Mouse (Mus musculus): Measurements from ENCODE around the gene Nop9.

Gene Nop9

DNA sequence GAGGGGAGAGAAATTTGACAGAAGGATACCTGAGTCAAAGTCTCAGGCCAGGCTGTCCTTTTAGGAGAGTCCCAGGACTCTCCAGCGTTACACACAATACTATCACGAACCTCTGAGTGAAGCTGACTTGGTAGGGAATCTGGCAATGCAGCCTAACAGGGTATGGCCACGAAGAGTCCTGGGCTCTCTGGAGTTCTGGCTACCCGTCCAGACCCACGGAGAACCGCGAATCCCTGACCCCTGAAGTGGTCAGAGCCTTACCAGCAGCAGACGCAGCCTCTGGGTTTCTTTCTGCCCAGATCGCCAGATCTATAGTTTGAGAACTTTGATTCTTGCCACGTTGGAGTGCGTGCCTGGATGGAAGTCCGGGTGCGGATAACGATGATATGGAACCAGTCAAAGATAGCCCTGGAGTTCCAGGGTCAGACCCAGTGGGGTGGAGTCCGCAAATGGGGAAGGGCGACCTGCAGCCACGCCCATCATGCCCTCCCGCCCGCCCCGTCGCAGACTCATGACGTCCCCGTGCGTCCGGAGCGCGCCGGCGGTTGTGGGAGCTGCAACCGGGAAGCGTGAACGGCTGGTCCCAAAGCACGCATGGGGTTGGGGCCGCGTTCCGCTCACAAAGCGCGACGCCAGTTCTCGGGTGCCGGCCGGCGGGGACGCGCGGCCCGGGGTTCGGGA, at the start of gene Nop9, which contains the start of gene Dhrs1:
Nop9 (plus strand) TSS at position 514 of the 681 bp plus-strand sequence.
Dhrs1 (minus strand) TSS at position 511 of the 681 bp plus-strand sequence.
- DNase-seq = peak; percentile 89

DNA sequence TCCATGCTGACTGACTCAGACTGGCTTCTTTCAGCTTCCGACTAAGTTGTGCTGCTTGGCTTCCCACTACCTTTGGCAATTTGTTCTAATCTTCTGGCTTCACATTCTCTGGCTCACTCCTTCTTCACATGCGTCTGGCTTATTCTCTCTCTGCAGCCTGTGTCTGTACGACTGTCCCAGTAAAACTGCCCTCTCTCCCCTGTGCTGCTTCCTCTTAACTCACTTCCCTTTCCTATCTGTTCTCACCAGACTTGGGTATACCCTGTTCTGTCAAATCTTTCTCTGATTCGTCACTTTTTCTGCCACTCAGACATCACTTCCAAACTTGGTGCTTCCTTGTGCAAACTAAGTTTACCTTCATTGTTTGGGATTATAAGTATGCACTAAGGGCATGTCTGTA, 48.3 kb upstream of the Nop9 start:
- no peak for DNase-seq

DNA sequence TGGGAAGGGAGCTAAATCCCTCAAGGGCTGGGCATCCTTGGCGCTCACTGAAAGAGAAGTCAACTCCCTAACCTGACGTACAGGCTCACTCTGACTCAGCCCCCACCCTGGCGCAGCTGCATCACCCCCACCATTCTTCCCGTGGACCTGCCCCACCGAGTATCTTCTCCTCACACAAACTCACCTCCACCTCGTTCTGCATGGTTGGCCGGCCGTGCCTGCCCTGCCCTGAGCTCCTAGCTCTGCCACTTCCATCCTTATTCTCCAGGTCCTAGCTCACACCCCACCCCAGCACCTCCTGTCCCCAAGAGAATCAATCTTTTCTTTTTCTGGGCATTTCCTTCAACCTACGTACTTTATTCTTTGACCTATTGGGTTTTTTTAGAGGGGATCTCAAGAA, 44.4 kb upstream of the Nop9 start:
- no peak for DNase-seq

DNA sequence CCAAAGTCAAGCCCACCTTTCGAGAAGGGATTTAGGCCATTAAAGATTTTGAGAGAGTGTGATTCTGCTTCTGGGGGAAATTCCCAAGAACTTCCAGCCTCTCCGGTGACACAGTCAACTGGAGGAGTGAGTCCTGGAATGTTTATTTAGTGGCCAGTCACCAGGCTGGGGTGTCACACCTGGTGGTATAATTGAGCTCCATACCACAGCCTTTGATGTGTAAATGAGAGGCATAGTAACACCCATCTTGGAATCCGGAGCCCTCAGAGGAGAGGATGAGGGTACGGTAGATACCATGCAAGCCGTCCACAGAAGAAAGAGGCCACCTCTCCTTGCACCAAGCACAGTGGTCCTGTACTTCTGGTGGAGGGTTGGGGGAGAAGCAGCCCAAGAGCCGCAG, 42.7 kb upstream of the Nop9 start:
- DNase-seq = no peak

DNA sequence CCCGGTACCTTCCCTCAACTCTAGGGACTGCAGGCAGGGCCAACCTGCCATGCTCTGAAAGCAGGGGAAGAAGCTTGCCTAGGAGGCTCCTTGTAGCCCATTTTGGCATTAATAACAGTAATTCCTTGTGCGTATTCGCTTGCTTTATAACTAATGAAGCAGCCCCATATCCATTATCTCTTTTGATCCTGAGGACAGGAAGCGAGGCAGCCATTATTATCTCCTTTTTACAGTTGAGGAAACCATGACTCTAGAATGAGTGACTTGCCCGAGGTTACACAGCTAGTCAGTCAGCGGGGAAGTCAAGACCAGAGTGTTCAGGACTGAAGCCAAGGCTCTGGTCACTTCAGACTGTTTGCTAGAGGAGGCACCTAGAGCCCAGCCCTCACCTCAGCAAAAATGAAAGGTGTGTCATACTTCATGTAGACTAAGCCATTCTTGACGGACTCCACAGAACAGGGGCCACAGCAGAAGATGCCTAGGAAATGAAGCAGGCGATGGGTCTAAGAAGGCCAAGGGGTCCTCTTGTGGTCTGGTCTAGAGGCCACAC, 39.4 kb upstream of the Nop9 start:
- no peak for DNase-seq

DNA sequence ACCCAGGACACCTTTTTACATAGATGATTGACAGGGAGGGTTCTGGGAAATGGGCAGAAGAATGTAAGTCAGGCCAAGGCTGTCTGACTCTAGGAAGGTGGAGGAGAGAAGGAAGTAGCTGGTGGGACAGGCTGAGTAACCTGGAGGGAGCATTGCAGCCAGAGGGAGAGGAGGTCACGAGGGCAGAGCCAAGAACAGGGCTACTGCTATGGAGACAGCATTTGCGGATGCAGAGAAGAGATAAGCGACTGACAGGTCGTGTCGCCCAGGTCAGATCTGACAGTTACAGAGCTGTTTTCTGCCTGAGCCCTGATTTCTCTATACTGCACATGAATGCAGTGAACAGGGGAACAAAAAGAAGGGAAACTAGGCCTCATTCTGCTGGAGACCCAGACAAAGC, 38.1 kb upstream of the Nop9 start:
- DNase-seq = no peak

DNA sequence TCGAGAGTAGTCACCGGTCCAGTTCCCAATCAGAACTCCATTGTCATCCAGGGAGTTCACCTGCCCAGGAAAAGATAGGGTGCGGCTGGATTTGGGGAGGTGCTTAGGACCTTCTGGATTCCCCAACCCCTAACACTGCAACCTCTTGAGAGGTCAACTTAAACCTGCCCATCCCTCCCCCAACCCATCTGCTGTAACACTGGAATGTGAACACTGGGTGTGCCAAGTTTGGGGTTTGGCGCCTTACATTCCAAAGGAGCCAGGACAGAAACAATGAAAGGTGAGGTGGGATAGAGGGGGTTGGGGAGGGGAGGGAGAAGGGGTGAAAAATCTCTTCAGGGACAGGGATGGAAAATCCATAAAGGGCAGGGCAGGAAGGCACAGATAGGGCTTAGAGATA, 36.0 kb upstream of the Nop9 start:
- no peak for DNase-seq

DNA sequence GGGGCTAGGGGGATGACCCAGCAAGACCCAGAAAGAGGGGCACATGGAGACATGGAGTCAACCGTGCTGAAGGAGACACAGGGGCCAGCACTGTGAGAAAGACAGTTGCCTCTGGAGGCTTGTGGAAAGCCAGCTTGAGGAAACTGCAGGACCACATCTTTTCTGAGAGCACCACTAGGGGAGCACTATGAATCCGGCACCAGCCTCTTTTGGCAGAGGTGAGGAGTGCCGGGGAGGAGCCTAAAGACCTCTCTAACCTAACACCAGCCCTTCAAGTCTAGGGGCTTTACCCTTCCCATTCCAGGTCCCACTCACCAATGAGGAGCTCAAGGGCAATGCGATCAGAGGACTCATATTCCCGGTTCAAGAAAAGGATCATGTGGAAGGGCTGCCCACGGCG, 33.7 kb upstream of the Nop9 start:
- peak; percentile 15 for DNase-seq

DNA sequence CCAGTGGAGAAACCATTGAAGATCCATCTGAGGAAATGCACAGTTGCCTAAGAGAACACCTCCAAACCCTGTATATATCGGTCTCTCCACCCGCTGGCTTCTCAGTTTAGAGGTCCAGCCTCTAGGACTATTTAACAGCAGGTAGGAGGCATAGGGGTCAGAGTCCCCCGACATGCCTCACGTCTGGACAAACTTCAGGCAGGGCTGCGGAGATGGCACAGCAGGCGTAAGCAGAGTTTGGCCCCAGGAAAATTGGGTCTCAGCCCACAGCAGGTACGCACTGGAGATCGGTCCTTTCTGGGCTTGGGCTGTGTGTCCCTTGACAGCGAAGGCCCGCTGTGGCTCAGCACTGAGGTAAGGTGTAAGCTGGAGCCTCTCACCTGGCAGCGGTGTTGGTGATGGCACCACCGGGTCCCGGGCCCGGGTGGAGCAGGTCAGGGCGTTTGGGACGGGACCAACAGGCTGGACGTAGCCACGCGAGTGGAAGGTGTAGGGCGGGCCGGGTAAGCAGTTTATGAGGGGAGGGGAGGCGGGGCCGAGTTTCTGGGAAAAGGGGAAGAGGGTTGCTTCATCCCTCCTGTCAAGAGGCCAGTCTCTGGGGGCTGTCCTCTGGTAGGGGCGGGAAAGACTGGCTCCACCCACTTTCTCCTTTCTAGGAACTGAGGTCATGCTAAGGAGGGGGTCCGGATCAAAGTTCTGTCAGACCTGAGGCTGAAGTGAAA, 32.3 kb upstream of the Nop9 start:
- DNase-seq = peak; percentile 74

DNA sequence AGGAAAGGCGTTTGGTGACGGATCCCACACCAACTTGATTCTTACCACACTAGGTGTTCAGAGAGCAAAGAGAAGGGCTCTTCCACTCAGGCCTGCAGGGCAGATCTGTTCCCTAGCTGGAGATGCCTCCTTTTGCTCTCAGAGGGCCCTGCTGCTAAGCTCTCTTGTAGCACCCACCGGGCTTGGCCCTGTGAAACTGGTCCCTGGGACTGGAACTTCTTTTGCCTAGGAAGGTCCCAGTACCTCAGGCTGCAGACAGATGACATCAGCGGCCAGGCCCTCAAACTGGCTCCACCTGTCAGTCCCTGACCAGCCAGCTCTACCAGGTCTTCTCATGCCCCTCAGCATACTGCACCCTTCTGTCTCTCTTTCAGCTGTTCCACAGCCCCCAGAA, 31.8 kb upstream of the Nop9 start, which contains the start of gene Tgm1:
Tgm1 (minus strand) TSS at position 198 of the 394 bp plus-strand sequence.
- no peak for DNase-seq

DNA sequence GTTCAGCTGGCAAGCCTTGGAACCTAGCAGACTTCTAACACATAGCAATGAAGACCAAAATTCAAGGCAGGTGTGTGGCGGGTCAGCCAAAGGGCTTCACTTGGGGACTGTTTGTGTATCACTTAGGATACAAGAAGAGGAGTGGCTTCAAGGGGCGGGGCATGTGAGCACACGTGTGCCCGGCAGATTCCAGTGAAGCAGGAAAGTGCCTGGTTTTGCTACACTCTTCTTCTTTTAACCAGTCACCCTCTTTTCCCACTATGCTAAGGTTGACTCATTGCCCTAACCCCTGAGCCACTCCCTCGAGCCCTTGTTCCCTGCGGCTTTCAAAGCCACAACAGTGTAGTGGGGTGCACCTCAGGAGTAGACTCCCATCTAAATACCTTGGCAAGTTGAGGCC, 30.6 kb upstream of the Nop9 start:
- peak; percentile 18 for DNase-seq

DNA sequence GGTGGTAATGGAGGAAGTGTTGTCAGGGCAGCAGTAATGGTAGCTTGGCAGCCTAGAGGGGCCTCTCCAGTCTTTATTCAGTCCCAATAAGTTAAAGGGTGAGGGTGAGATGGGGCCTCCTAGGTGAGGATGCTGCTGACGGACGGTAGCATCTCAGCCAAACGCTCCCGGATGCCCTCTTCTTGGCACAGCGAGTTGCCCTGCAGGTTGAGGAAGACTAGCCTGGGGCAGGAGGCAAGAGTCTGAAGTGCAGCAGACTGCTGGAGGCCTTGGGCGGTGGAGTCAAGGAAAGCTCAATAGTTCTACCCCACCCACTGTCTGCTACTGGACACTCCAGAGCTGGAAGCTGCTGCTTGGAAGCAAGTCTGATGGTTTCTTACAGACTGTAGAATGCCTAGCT, 29.2 kb upstream of the Nop9 start:
- DNase-seq = peak; percentile 35

DNA sequence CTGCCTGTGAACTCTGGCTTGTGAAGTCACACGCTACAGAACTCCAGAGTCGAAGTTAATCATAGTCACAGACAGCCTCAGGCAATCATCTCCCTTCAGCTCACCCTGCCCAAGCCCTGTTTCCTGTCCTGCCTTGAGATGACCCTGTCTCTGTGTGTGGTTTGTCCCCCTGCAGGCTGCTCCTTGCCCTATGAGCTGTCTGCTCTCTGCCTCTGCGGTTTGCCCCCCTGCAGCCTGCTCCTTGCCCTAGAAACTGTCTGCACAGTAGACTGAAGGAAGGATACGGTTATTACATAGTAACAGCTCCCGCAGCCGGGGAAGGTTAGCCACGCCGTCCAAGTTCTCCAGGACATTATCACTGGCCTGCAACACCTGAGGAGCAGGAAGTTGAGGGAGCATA, 28.6 kb upstream of the Nop9 start:
- peak; percentile 58 for DNase-seq

DNA sequence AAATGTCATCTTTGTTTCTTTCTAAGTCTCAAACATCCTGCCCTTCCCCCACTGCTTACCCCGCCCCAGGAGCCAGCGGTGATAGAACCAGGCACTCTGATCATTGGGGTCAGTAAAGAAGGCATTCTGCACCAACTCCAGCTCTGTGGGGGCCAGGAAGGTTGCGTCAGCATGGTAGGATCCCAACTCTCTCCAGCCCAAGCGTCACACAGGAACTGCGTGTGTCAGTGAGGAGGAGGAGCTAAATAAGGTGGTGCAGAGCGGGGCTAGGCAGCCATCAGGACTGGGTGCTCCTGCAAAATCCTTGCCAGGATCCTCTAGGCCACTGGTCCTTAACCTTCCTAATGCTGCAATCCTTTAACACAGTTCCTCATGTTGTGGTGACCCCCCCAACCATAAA, 25.8 kb upstream of the Nop9 start:
- DNase-seq = no peak

DNA sequence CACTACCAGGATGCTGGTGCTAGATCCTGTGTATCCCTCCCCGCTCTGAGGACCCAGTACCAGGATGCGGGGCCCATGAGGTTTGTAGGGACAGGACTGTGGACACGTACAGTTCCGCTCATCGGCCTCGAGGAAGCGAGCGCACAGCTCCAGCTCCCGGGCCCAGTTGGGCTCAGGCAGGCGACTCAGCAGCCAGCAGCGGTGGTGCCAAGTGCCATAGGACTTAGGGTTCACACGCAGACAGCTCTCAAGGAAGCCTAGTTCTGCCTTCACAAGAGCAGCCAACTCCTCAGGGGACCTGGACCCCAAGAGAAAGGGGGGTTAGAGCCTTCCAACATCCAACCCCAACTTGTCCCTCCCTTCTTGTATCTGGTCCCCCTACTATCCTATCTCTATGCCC, 24.8 kb upstream of the Nop9 start:
- peak; percentile 40 for DNase-seq

DNA sequence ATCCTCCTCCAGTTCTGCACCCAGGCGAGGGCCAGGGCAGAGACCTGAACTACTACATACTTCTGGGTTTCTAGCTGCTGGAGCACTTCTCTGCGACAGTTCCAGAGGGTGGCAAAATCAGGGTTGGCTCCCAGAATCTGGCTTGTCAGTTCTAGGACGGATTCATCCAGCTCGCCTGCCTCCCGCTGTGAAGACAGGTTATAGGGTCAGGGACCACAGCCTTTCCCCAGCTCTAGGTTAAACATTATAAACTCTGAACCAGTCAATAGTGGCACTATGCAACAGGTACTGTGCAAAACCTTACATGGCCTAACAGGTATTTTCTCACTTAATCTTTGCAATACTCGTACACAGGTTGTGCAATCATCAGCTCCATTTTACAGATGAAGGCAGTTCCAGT, 24.4 kb upstream of the Nop9 start:
- DNase-seq = peak; percentile 52

DNA sequence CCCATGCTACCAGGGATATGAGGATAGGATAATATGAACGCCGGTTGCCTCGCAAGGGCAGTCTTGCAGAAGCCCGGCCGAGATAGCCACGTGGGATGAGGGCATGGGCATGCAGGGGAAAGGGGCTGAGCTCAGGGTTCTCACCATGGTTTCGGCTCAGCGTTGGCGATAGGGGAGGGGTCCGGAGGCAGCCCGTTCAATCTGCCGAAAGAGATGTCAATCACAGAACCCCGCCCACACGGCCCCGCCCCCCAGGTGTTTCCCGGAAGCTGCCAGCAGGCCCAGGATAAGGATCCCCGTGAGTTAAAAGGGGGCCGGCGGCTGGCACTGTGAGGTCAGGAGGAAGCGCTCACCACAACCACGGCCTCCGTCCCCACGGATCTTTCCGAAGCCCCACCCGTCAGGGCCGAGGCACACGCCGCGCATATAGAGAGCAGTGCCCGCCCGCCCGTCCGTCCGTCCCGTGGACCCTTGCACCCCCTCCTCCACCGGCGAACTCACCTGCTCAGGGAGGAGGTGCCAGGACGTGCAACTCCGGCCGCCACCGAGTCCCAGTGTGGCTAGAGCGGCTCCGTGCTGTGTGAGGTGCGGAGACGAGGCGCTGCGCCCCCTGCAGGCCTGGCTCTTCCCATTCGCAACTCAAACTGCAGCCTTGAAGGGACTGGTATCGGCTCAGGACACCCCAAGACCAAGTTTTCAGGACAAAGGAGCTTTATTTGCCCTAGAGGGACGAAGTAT, 23.6 kb upstream of the Nop9 start, which contains the start of gene Rabggta:
Rabggta (minus strand) TSS at position 564 of the 738 bp plus-strand sequence.
- DNase-seq = peak; percentile 94

DNA sequence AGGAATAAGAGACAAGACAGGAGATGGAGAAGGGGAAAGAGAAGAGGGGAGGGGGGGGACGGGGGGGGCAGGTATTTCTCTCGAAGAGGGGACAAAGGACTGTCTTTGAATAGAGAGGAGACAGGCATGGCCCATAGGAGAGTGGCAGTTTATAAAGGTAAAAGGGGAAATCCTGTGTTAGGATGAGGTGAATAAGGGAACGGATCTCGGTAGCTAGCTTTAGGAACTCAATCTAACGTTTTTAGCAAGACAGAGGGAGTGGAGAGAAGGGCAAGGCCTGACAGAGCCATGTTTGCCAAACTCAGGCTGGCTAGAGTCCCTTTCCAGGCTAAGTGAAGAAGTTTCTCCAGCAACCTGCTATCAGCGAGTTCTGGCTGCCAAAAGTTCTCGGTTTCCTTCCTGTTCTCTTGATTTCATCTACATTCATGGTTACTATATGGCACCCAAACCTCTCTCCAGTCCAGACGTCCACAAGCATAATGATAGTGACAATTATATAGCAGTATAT, 23.0 kb upstream of the Nop9 start:
- no peak for DNase-seq

DNA sequence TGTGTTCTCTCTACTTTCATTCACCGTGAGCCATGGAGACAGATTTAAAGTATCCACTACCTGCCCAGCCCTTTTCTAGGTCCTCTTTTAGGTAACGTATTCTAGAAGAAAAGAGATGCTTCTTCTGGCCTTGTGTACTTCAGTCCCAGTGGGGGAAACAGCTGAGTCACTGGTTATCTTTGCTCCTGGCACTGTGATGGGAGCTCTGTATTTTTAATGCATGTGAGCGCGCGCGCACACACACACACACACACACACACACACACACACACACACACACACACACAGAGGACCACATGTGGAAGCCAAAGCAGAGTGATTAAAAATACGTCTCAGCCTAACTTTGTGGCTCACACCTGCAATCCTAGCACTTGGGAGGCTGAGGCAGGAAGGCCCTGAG, 22.1 kb upstream of the Nop9 start:
- no peak for DNase-seq

DNA sequence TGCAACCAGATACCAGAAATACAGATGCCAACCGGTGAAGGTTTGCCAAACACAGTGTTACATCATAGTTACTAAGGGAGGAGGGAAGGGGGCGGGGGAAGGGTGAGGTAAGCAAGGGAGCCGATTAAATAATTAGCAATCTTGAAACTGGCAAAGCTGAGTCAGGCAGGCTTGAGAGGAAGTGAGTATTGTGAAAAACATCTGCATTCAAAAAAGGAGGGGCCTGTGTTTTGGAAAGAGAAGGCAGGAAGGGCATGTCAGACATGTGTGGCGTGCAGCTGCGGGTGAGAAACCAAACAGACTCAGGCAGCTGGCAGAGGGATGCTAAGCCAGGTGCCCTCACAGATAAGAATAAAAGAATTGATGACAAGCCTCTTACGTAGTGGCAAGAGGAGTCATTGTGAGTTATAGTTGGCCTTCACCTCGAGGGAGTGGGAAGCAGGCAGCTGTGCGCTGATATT, 21.1 kb upstream of the Nop9 start:
- no peak for DNase-seq

DNA sequence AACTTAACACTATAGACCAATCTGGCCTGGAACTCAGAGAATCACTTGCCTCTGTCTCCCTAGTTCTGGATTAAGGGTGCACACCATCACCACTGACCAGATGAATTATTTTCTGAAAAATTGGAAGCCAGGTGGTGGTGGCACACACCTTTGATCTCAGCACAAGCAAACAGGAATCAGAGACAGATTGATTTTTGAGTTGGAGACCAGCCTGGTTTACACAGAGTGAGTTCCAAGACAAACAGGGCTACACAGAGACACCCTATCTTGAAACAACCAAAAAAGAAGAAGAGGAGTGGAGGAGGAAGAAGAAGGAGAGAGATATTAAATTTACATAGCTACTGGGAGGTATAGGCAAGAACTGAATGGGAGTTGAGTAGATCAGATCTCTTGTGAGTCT, 19.2 kb upstream of the Nop9 start:
- no peak for DNase-seq

DNA sequence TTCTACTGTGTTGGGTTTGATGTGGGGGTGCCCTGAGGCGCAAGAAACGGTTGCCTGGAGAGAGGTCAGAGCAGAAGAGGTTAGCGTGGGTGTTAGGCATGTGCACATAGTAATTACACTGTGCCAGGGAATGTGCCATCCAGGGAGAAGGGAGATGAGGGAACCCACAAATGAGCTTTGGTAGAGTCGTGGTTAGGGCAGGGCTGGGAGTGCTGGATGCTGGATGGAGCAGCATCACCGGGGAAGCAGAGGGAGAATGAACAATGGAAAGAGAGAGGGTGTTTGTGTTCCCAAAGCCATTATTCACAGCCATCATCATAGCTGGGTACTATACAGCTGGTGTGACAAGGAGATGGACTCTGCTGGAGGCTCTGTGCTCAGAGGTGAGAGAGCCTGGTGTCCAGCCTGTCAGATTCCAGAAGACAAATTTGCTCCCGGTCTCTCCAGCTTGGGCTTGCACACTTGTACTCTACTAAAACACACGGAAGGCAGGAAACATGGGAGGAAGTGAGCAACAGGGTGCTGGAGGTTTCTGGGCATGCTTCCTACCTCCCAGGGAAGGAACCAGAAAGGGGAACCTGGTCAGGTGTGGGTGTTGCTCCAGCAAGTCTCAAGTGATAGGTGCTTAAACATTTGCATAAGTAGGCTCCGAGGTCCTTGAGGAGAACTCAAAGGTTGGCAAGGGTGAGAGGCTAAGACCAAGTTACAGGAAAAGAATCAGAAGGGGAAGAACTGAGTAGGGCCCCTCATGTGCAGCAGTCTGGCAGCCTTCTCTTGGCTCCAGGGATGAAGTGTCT, 17.4 kb upstream of the Nop9 start:
- no peak for DNase-seq
